Mouse (Mus musculus) left cerebral cortex, adult 9 months (tissue): Measurements from ENCODE around the gene Taar8a.
"Not testable (repeated sequence)": the region's sequence is repeated elsewhere in the genome, so short reads cannot be mapped to it uniquely, and the experiment has no call there.

Experiments used
- DNase-seq, 2 experiments: peaks; one replicate each; pipeline ENCODE4 v3.0.0; 2022; ENCODE audit warnings: low spot score in 2 of 2

Taar8a gene

GRCm38 (mm10) chr10:24076200-24076599, at the start of gene Taar8a:
Taar8a (plus strand) TSS chr10:24076500.
- DNase-seq: not testable (repeated sequence)

- DNase-seq: no peak
These were observed 49.4 kb upstream of the Taar8a start, which contains the start of gene Taar7d for GRCm38 (mm10) chr10:24026922-24027321. Taar7d (plus strand) TSS chr10:24027222.

- DNase-seq: no peak
These were observed 45.0 kb upstream of the Taar8a start for GRCm38 (mm10) chr10:24031347-24031746.

GRCm38 (mm10) chr10:24037314-24037713, 39.0 kb upstream of the Taar8a start, which contains the start of gene Taar7e:
Taar7e (plus strand) TSS chr10:24037614.
- no peak for DNase-seq

GRCm38 (mm10) chr10:24040120-24040869, 36.0 kb upstream of the Taar8a start:
- no peak for DNase-seq

GRCm38 (mm10) chr10:24049210-24049609, 27.1 kb upstream of the Taar8a start, which contains the start of gene Taar7f:
Taar7f (plus strand) TSS chr10:24049510.
- no peak for DNase-seq

- no peak for DNase-seq
These were observed 24.3 kb upstream of the Taar8a start for GRCm38 (mm10) chr10:24052039-24052438.

GRCm38 (mm10) chr10:24058986-24059385, 17.3 kb upstream of the Taar8a start:
- no peak for DNase-seq

GRCm38 (mm10) chr10:24074751-24075150, 1.5 kb upstream of the Taar8a start:
- DNase-seq: not testable (repeated sequence)

GRCm38 (mm10) chr10:24080166-24080565, 3.9 kb downstream of the Taar8a start:
- DNase-seq: peak in 1 of 2 experiments; percentile 45

GRCm38 (mm10) chr10:24085936-24086335, 9.6 kb downstream of the Taar8a start:
- DNase-seq: no peak

- DNase-seq: no peak
These were observed 10.3 kb downstream of the Taar8a start for GRCm38 (mm10) chr10:24086555-24086954.

- DNase-seq: no peak
These were observed 10.9 kb downstream of the Taar8a start for GRCm38 (mm10) chr10:24087168-24087567.

GRCm38 (mm10) chr10:24092194-24092593, 15.9 kb downstream of the Taar8a start, which contains the start of gene Taar8b:
Taar8b (minus strand) TSS chr10:24092294.
- DNase-seq: no peak

GRCm38 (mm10) chr10:24097010-24097409, 20.7 kb downstream of the Taar8a start:
- DNase-seq: not testable (repeated sequence)

GRCm38 (mm10) chr10:24101812-24102211, 25.5 kb downstream of the Taar8a start, which contains the start of gene Taar8c:
Taar8c (minus strand) TSS chr10:24101912.
- not testable (repeated sequence) for DNase-seq

- not testable (repeated sequence) for DNase-seq
These were observed 27.0 kb downstream of the Taar8a start for GRCm38 (mm10) chr10:24103299-24103698.

- no peak for DNase-seq
These were observed 31.4 kb downstream of the Taar8a start for GRCm38 (mm10) chr10:24107747-24108146.

- DNase-seq: no peak
These were observed 31.9 kb downstream of the Taar8a start for GRCm38 (mm10) chr10:24108236-24108635.

GRCm38 (mm10) chr10:24109434-24109833, 33.1 kb downstream of the Taar8a start, which contains the start of gene Taar9:
Taar9 (minus strand) TSS chr10:24109534.
- not testable (repeated sequence) for DNase-seq

GRCm38 (mm10) chr10:24111116-24111778, 34.9 kb downstream of the Taar8a start:
- DNase-seq: peak in 1 of 2 experiments; percentile 19
